Mouse (Mus musculus) ES-Bruce4 (cell line): Measurements from ENCODE around the gene Atxn7l1. TPM values are rescaled to one million over a fixed set of nuclear protein-coding genes. Genes with fewer than 3 reads are reported as not detected.

Experiments used
- H3K27ac ChIP-seq: 2 replicates; pipeline ENCODE4 v1.5.1; 2012; ENCODE audit warnings: low read length, inconsistent platforms; ENCODE audit not compliant: insufficient read depth
- H3K27me3 ChIP-seq: 2 replicates; pipeline ENCODE4 v1.6.1; 2012; ENCODE audit warnings: mild to moderate bottlenecking, low read length, inconsistent platforms; ENCODE audit not compliant: control insufficient read depth, poor library complexity, insufficient read depth, severe bottlenecking
- H3K36me3 ChIP-seq: 2 replicates; pipeline ENCODE4 v1.6.1; 2012; ENCODE audit warnings: inconsistent platforms, mild to moderate bottlenecking, low read length, moderate library complexity; ENCODE audit not compliant: control insufficient read depth, poor library complexity, insufficient read depth, severe bottlenecking
- H3K4me1 ChIP-seq: one replicate; pipeline ENCODE4 v1.8.1; 2011; ENCODE audit warnings: low read length; ENCODE audit not compliant: control insufficient read depth, insufficient read depth
- H3K4me3 ChIP-seq: 2 replicates; pipeline ENCODE4 v1.5.1; 2011; ENCODE audit warnings: low read depth, mild to moderate bottlenecking, low read length
- H3K9ac ChIP-seq: 2 replicates; pipeline ENCODE4 v1.6.1; 2012; ENCODE audit warnings: low read depth, mild to moderate bottlenecking, inconsistent platforms; ENCODE audit not compliant: poor library complexity, severe bottlenecking
- H3K9me3 ChIP-seq: replicated peaks from 2 replicates; pipeline ENCODE4 v1.6.1; 2012; ENCODE audit warnings: mild to moderate bottlenecking, low read length, inconsistent platforms; ENCODE audit not compliant: control insufficient read depth, poor library complexity, insufficient read depth, severe bottlenecking
- CTCF ChIP-seq: IDR thresholded peaks from one replicate; pipeline ENCODE4 v1.8.1; 2011; ENCODE audit warnings: low read depth, low read length
- EP300 ChIP-seq: IDR thresholded peaks from 2 replicates; pipeline ENCODE4 v1.6.1; 2011; ENCODE audit warnings: low read depth, low read length; ENCODE audit not compliant: insufficient read depth
- POLR2A ChIP-seq: IDR thresholded peaks from one replicate; pipeline ENCODE4 v1.8.1; 2011; ENCODE audit warnings: low read length; ENCODE audit not compliant: insufficient read depth
- polyA plus RNA-seq: library from polyadenylated mRNA; stranded (reverse); fragments of >200 nt; gene quantifications from 2 replicates; pipeline ENCODE4 v1.2.4, GENCODE M21; 2011; ENCODE audit warnings: low read depth; ENCODE audit not compliant: missing spikeins, insufficient read depth, insufficient read length

Atxn7l1 gene
- polyA plus RNA-seq, 1 experiment = 16.1 TPM

- TF ChIP-seq POLR2A = no peak
- TF ChIP-seq EP300 = no peak
- TF ChIP-seq CTCF = no peak
- Histone ChIP-seq H3K4me3 (no peak overlapping the region), H3K27me3 (no peaks in the 10 kb centered on the region), H3K36me3 (no peaks in the 10 kb centered on the region), H3K27ac (no peak overlapping the region), H3K9ac (no peak overlapping the region), H3K9me3 (no peaks in the 10 kb centered on the region), H3K4me1 (peaks cover 13% of the 10 kb centered on the region)
Observed at GRCm38 (mm10) chr12:33206300-33206699, 58.8 kb downstream of the Atxn7l1 start.

DNA sequence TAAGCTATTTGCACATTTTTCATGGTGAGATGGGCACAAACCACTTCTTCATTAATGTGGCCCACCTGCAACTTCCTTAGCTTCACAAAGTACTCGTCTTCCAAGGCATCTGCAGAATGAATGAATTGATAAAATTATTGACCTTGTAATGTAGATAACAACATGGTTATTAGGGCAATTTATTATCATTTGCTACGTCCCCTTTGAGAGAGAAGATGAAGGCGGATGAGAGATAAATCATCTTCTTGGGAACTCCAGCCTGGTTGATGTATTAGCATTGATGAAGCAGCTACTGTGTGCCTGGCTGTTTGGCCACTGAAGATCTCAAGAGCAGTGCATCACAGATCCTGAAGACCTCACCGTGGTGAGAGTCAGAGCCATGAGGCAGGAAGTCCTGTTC lies 63.4 kb downstream of the Atxn7l1 start:
- TF ChIP-seq CTCF = no peak
- no peak for TF ChIP-seq EP300
- no peaks in the 10 kb centered on the region for H3K27me3 ChIP-seq
- no peak overlapping the region for H3K4me3 ChIP-seq
- H3K9me3 ChIP-seq = no peaks in the 10 kb centered on the region
- H3K36me3 ChIP-seq = no peaks in the 10 kb centered on the region
- H3K27ac ChIP-seq = no peak overlapping the region
- H3K9ac ChIP-seq = no peak overlapping the region
- no peaks in the 10 kb centered on the region for H3K4me1 ChIP-seq

DNA sequence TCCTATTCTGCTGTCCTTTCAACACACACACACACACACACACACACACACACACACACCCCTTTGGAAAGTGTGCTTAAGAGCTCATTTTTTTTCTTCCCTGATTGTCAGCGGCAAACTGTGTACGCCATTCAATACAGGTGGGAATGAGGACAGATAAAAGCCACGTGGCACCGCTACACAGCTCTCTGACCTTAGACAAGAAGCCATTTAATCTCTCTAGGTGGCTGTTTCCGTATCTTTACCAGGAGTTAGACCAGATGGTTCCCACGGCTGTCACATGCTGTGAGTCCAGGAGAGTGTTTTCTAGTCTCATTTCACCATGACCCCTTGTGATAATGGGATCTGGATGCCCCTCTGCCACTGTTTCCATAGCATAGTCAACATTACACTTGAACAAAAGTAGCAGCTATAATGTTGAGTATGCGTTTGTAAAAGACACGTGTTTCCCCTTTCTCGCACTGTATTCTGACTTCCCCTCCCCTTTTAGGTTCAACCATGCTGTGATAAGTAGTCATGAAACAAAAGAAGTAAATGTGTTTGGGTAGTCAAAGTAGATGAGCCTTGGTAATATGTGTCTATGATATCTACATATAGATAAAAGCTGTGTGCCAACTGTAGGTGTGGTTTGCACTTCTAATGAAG lies 70.8 kb downstream of the Atxn7l1 start:
- Histone ChIP-seq H3K27ac (no peak overlapping the region), H3K4me1 (peaks cover 2% of the 10 kb centered on the region), H3K9me3 (no peaks in the 10 kb centered on the region), H3K9ac (no peak overlapping the region), H3K27me3 (no peaks in the 10 kb centered on the region), H3K4me3 (no peak overlapping the region), H3K36me3 (no peaks in the 10 kb centered on the region)
- no peak for TF ChIP-seq CTCF
- TF ChIP-seq POLR2A = no peak
- no peak for TF ChIP-seq EP300

DNA sequence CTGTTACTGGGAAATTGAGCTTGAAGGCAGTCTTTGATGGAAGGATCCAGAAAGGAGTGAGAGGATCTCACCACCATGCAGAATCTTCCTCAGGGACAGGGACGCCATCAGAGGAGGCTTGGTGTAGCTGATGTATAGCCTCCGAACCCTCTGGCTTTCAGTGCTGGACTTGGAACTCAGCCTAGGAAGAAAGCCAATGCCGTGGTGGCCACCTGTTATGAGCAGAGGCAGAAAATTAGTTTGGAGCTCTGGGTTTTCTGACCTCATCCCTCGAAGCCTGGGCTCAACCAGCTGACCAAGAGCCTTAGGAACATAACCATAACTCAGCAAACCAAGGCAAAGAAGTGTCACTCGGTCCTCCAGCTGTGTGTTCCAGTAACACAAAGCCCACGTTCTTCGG lies 71.9 kb downstream of the Atxn7l1 start:
- TF ChIP-seq POLR2A (no peak), EP300 (no peak), CTCF (no peak)

DNA sequence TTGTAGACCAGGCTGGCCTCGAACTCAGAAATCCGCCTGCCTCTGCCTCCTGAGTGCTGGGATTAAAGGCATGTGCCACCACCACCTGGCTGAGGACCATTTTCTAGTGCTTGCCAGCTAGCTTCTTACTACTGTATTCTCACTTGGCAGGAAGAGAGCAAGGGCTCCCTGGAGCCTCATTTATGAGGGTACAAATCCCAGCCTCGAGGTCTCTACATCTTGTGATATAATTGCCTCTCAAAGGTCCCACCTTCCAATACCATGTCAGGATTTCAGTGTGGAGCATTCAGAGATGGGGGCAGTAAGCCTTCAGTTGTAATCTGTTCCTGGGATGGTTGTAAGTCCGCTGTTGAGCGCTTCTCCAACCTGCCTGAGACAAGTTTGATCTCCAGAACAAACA lies 72.6 kb downstream of the Atxn7l1 start:
- Histone ChIP-seq H3K27ac (no peak overlapping the region), H3K4me1 (peaks cover 2% of the 10 kb centered on the region), H3K27me3 (no peaks in the 10 kb centered on the region), H3K36me3 (no peaks in the 10 kb centered on the region), H3K9me3 (no peaks in the 10 kb centered on the region), H3K4me3 (no peak overlapping the region), H3K9ac (no peak overlapping the region)
- TF ChIP-seq EP300 (no peak), POLR2A (no peak), CTCF (no peak)

More for the DNA sequence above, 71.9 kb downstream of the Atxn7l1 start:
- no peak overlapping the region for H3K9ac ChIP-seq
- H3K27me3 ChIP-seq = no peaks in the 10 kb centered on the region
- H3K4me1 ChIP-seq = peaks cover 2% of the 10 kb centered on the region
- H3K9me3 ChIP-seq = no peaks in the 10 kb centered on the region
- no peaks in the 10 kb centered on the region for H3K36me3 ChIP-seq
- H3K27ac ChIP-seq = no peak overlapping the region
- no peak overlapping the region for H3K4me3 ChIP-seq

DNA sequence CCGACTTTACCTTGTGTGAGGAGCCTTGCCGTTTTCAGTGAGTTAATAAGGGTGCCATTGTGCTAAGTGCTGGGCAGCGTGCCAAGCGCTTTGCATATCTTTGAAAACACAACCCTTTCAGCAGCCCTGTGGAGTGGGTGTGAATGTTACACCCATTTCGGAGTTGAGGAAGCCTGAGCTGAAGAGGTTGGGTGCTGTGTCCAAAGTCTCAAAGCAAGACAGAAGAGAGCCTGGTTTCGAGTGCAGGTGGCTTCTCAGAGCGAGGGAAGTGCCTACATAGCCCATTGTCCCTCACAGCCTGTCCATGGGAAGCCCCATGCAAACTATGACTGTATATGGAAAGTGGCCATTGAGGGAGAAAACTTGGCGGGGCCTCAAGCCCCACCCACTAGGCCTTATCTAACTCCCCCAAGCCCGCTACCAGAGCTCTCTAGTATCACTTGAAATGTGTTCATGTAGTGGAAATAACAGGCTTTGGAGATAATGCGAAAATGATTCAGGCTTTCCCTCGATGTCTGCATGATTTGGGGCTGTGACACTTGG lies 73.1 kb downstream of the Atxn7l1 start:
- Histone ChIP-seq H3K4me1 (peaks cover 2% of the 10 kb centered on the region), H3K27me3 (no peaks in the 10 kb centered on the region), H3K9me3 (no peaks in the 10 kb centered on the region), H3K4me3 (no peak overlapping the region), H3K36me3 (no peaks in the 10 kb centered on the region), H3K9ac (no peak overlapping the region), H3K27ac (no peak overlapping the region)
- TF ChIP-seq POLR2A (no peak), CTCF (no peak), EP300 (no peak)
